Mouse (Mus musculus) midbrain, postnatal 0 days (tissue): ENCODE measurements around the gene Defb26. TPM values are rescaled to one million over a fixed set of nuclear protein-coding genes. Genes with fewer than 3 reads are reported as not detected.

ENCODE experiments used
- ATAC-seq: fragments of 200-750 bp; cut with Nextera tagmentation; 2 replicates; pipeline ENCODE4 v1.8.0; 2017; ENCODE audit warnings: moderate number of reproducible peaks, mild to moderate bottlenecking, moderate TSS enrichment, moderate library complexity; ENCODE audit not compliant: low FRiP score
- DNase-seq: peaks from one replicate; pipeline ENCODE4 v3.0.0-alpha.2; 2015; ENCODE audit warnings: low spot score
- H3K27ac ChIP-seq: fragments of 300-500 bp; sonication (generic); 2 replicates; pipeline ENCODE4 v1.5.1; 2014; ENCODE audit warnings: low read depth, mild to moderate bottlenecking, low read length, mixed read lengths
- H3K27me3 ChIP-seq: fragments of 300-500 bp; sonication (generic); 2 replicates; pipeline ENCODE4 v1.6.1; 2014; ENCODE audit warnings: low read length, control low read depth, mixed read lengths; ENCODE audit not compliant: insufficient read depth
- H3K36me3 ChIP-seq: fragments of 300-500 bp; sonication (generic); 2 replicates; pipeline ENCODE4 v1.6.1; 2014; ENCODE audit warnings: low read length, control low read depth, mixed read lengths; ENCODE audit not compliant: insufficient read depth
- H3K4me1 ChIP-seq: fragments of 300-500 bp; sonication (generic); 2 replicates; pipeline ENCODE4 v1.6.1; 2014; ENCODE audit warnings: mild to moderate bottlenecking, control low read depth, antibody characterized with exemption, low read length, mixed read lengths; ENCODE audit not compliant: insufficient read depth
- H3K4me2 ChIP-seq: fragments of 300-500 bp; sonication (generic); 2 replicates; pipeline ENCODE4 v1.6.1; 2014; ENCODE audit warnings: low read depth, mild to moderate bottlenecking, low read length, mixed read lengths; ENCODE audit not compliant: poor library complexity, severe bottlenecking
- H3K4me3 ChIP-seq: fragments of 300-500 bp; sonication (generic); 2 replicates; pipeline ENCODE4 v1.5.1; 2014; ENCODE audit warnings: low read depth, mild to moderate bottlenecking, low read length, moderate library complexity
- H3K9ac ChIP-seq: fragments of 300-500 bp; sonication (generic); replicated peaks from 2 replicates; pipeline ENCODE4 v1.6.1; 2014; ENCODE audit warnings: mild to moderate bottlenecking, low read length, moderate library complexity, mixed read lengths; ENCODE audit not compliant: poor library complexity, severe bottlenecking
- H3K9me3 ChIP-seq: fragments of 300-500 bp; sonication (generic); 2 replicates; pipeline ENCODE4 v1.6.1; 2016; ENCODE audit warnings: low read length, control low read depth
- CTCF ChIP-seq: IDR thresholded peaks from 2 replicates; pipeline ENCODE4 v1.5.1; 2016; ENCODE audit warnings: antibody characterized with exemption, mild to moderate bottlenecking
- WGBS: fragments of 180-500 bp; shearing (Covaris S2); extraction: QIAGEN DNeasy Blood & Tissue Kit; methylation state at CpG from one replicate; pipeline ENCODE4 v1.1.7; 2014; 5-methylcytosine and 5-hydroxymethylcytosine counted together
- polyA plus RNA-seq: library from polyadenylated mRNA; unstranded; fragments of >200 nt; fragmentation: Nextera tagmentation; extraction: Ambion mirVana; gene quantifications from 2 replicates; pipeline ENCODE4 v1.2.1, GENCODE M21; 2015
- total RNA-seq: library from RNA; depleted of rRNA; stranded (reverse); fragments of >200 nt; gene quantifications from 2 replicates; pipeline ENCODE4 v1.2.3, GENCODE M21; 2014; rRNA removed

Defb26 gene
- total and polyA plus RNA-seq, 2 experiments from 2014 or later = not detected

- Histone ChIP-seq H3K9ac (no peak overlapping the region), H3K4me2 (no peak overlapping the region), H3K27me3 (no peaks in the 10 kb centered on the region), H3K36me3 (no peaks in the 10 kb centered on the region), H3K27ac (no peak overlapping the region), H3K9me3 (no peaks in the 10 kb centered on the region), H3K4me1 (no peaks in the 10 kb centered on the region), H3K4me3 (no peak overlapping the region)
- TF ChIP-seq CTCF = no peak
- ATAC-seq = no peak
- DNase-seq = no peak
- WGBS = 65% methylated on average over 13 of the region's 13 CpGs
These were observed 52.3 kb downstream of the Defb26 start for GRCm38 (mm10) chr2:152459241-152459640.

Other genes starting within 250 kb of the Defb26 start
- gene Tbc1d20, start 217.9 kb downstream of the Defb26 start, total RNA-seq = 53.5 and 57.1 TPM in 2 replicates
- gene Tbc1d20, start 217.9 kb downstream of the Defb26 start, polyA plus RNA-seq = 26.9 and 27.4 TPM in 2 replicates
- 117 and 118 TPM in 2 replicates for gene Rbck1, start 179.0 kb downstream of the Defb26 start, total RNA-seq
- 90.5 and 92.0 TPM in 2 replicates for gene Rbck1, start 179.0 kb downstream of the Defb26 start, polyA plus RNA-seq
- gene Trib3, start 167.7 kb downstream of the Defb26 start, total RNA-seq = 3.0 and 4.2 TPM in 2 replicates
- 3.0 and 3.4 TPM in 2 replicates for gene Trib3, start 167.7 kb downstream of the Defb26 start, polyA plus RNA-seq
- gene Nrsn2, start 135.1 kb downstream of the Defb26 start, total RNA-seq = 72.5 and 80.2 TPM in 2 replicates
- 103 and 111 TPM in 2 replicates for gene Nrsn2, start 135.1 kb downstream of the Defb26 start, polyA plus RNA-seq
- 45.3 and 55.7 TPM in 2 replicates for gene Sox12, start 113.6 kb downstream of the Defb26 start, total RNA-seq
- gene Sox12, start 113.6 kb downstream of the Defb26 start, polyA plus RNA-seq = 9.4 and 10.8 TPM in 2 replicates
- 15.1 and 15.2 TPM in 2 replicates for gene Zcchc3, start 96.7 kb downstream of the Defb26 start, total RNA-seq
- 13.9 and 16.6 TPM in 2 replicates for gene Zcchc3, start 96.7 kb downstream of the Defb26 start, polyA plus RNA-seq
- 0.94 and 1.8 TPM in 2 replicates for gene 6820408C15Rik, start 96.1 kb downstream of the Defb26 start, total RNA-seq
- 3.3 and 4.9 TPM in 2 replicates for gene 6820408C15Rik, start 96.1 kb downstream of the Defb26 start, polyA plus RNA-seq
- gene Defb23, start 47.1 kb downstream of the Defb26 start, total RNA-seq = not detected in 2 replicates
- not detected in 2 replicates for gene Defb23, start 47.1 kb downstream of the Defb26 start, polyA plus RNA-seq
- not detected in 2 replicates for gene Defb20, start 34.6 kb downstream of the Defb26 start, total RNA-seq
- gene Defb20, start 34.6 kb downstream of the Defb26 start, polyA plus RNA-seq = not detected in 2 replicates
- not detected in 2 replicates for gene Defb22, start 21.6 kb downstream of the Defb26 start, total RNA-seq
- not detected in 2 replicates for gene Defb22, start 21.6 kb downstream of the Defb26 start, polyA plus RNA-seq
- not detected in 2 replicates for gene Defb28, start 6.6 kb upstream of the Defb26 start, total RNA-seq
- not detected in 2 replicates for gene Defb28, start 6.6 kb upstream of the Defb26 start, polyA plus RNA-seq
- not detected in 2 replicates for gene Defb29, start 28.4 kb upstream of the Defb26 start, total RNA-seq
- not detected in 2 replicates for gene Defb29, start 28.4 kb upstream of the Defb26 start, polyA plus RNA-seq
- gene Gm17416, start 57.6 kb upstream of the Defb26 start, total RNA-seq = not detected in 2 replicates
- not detected in 2 replicates for gene Gm17416, start 57.6 kb upstream of the Defb26 start, polyA plus RNA-seq
- gene Defb21, start 61.1 kb upstream of the Defb26 start, total RNA-seq = not detected in 2 replicates
- not detected in 2 replicates for gene Defb21, start 61.1 kb upstream of the Defb26 start, polyA plus RNA-seq
- gene Defb19, start 68.6 kb upstream of the Defb26 start, total RNA-seq = not detected in 2 replicates
- gene Defb19, start 68.6 kb upstream of the Defb26 start, polyA plus RNA-seq = not detected in 2 replicates
- gene Defb45, start 87.7 kb upstream of the Defb26 start, total RNA-seq = not detected in 2 replicates
- gene Defb45, start 87.7 kb upstream of the Defb26 start, polyA plus RNA-seq = not detected in 2 replicates
- gene Defb36, start 92.6 kb upstream of the Defb26 start, total RNA-seq = not detected in 2 replicates
- not detected in 2 replicates for gene Defb36, start 92.6 kb upstream of the Defb26 start, polyA plus RNA-seq
- gene Defb25, start 111.4 kb upstream of the Defb26 start, total RNA-seq = not detected in 2 replicates
- gene Defb25, start 111.4 kb upstream of the Defb26 start, polyA plus RNA-seq = 0.79 and 1.2 TPM in 2 replicates
- 0.16 and 0.33 TPM in 2 replicates for gene Rem1, start 115.3 kb upstream of the Defb26 start, total RNA-seq
- gene Rem1, start 115.3 kb upstream of the Defb26 start, polyA plus RNA-seq = 0.49 and 0.94 TPM in 2 replicates
- 166 and 173 TPM in 2 replicates for gene H13, start 157.8 kb upstream of the Defb26 start, total RNA-seq
- 175 and 182 TPM in 2 replicates for gene H13, start 157.8 kb upstream of the Defb26 start, polyA plus RNA-seq
- gene Mcts2, start 175.3 kb upstream of the Defb26 start, total RNA-seq = 14.5 and 21.8 TPM in 2 replicates
- gene Mcts2, start 175.3 kb upstream of the Defb26 start, polyA plus RNA-seq = 28.0 and 28.1 TPM in 2 replicates
- 69.6 and 71.7 TPM in 2 replicates for gene Id1, start 224.6 kb upstream of the Defb26 start, total RNA-seq
- gene Id1, start 224.6 kb upstream of the Defb26 start, polyA plus RNA-seq = 52.6 and 58.3 TPM in 2 replicates
- 2.0 and 6.8 TPM in 2 replicates for gene Cox4i2, start 242.5 kb upstream of the Defb26 start, total RNA-seq
- 3.3 and 4.5 TPM in 2 replicates for gene Cox4i2, start 242.5 kb upstream of the Defb26 start, polyA plus RNA-seq